Mouse (Mus musculus): ENCODE measurements around the gene Rflnb. TPM values are rescaled to one million over a fixed set of nuclear protein-coding genes. Genes with fewer than 3 reads are reported as not detected.
A peak's percentile ranks its signal among the peaks of the same experiment; 100 is the strongest.

Rflnb gene
- polyA plus RNA-seq, 2 experiments: 1.3 to 1.9 TPM

DNA sequence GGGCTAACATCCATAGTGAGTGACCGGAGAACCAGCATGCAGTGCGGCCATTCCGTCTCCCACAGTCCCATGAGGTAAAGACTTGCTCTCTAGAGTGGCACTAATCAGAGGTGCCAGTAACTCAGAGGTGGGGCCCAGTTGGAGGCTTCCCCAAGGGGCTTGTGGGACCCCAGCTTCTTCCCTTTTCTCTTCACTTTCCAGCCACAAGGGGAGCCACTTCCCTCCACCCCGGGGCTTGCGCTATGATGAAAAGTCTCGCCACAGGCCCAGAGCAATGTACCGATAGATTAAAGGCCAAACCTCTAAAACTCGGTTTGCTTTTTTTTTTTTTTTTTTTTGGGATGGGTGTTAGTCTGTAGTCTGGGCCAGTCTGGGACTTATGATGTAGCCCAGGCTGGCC is 35.7 kb downstream of the Rflnb start:
- Histone ChIP-seq H3K9me3 (ENCODE audit: control insufficient read depth, low read length) (no peaks in the 10 kb centered on the region), H3K4me3 (ENCODE audit: insufficient read depth in 1 of 2, low read depth in 2 of 2, low read length in 2 of 2) (no peak overlapping the region), H3K27me3 (ENCODE audit: control insufficient read depth, insufficient read depth, low read length) (no peaks in the 10 kb centered on the region), H3K4me2 (ENCODE audit: low read depth) (no peak overlapping the region), H3K4me1 (replicated peaks; ENCODE audit: control insufficient read depth in 2 of 2, insufficient read depth in 2 of 2, low read length in 1 of 2) (no peaks in the 10 kb centered on the region; a peak in 1 of 4 replicates), H3K36me3 (replicated peaks; ENCODE audit: control insufficient read depth, insufficient read depth, low read depth) (no peaks in the 10 kb centered on the region), H3K27ac (no peak overlapping the region), H3K9ac (replicated peaks) (no peak overlapping the region)
- TF ChIP-seq CTCF (IDR thresholded peaks at IDR 0.05; ENCODE audit: low read depth) (peak; percentile 13; the same call in 1 of the 2 replicates), EP300 (IDR thresholded peaks at IDR 0.05; ENCODE audit: low read depth) (no peak)
- WGBS (ENCODE audit: insufficient replicate concordance): 54% methylated on average over 8 of the region's 8 CpGs
- no peak for DNase-seq (ENCODE audit: low read depth in 3 of 3, low spot score in 3 of 3)
- ATAC-seq (ENCODE audit: insufficient read depth): no peak

- no peak overlapping the region for H3K9ac ChIP-seq (replicated peaks)
- no peaks in the 10 kb centered on the region for H3K27me3 ChIP-seq (ENCODE audit: control insufficient read depth, insufficient read depth, low read length)
- 64% methylated on average over 15 of the region's 15 CpGs for WGBS (ENCODE audit: insufficient replicate concordance)
- TF ChIP-seq CTCF (IDR thresholded peaks at IDR 0.05; ENCODE audit: low read depth) (peak; percentile 38; the same call in 1 of the 2 replicates), EP300 (IDR thresholded peaks at IDR 0.05; ENCODE audit: low read depth) (no peak)
- no peak overlapping the region for H3K27ac ChIP-seq
- no peaks in the 10 kb centered on the region; a peak in 1 of 4 replicates for H3K4me1 ChIP-seq (replicated peaks; ENCODE audit: control insufficient read depth in 2 of 2, insufficient read depth in 2 of 2, low read length in 1 of 2)
- no peaks in the 10 kb centered on the region for H3K36me3 ChIP-seq (replicated peaks; ENCODE audit: control insufficient read depth, insufficient read depth, low read depth)
- no peaks in the 10 kb centered on the region for H3K9me3 ChIP-seq (ENCODE audit: control insufficient read depth, low read length)
- ATAC-seq (ENCODE audit: insufficient read depth): no peak
- DNase-seq (ENCODE audit: low read depth in 3 of 3, low spot score in 3 of 3): no peak
- no peak overlapping the region for H3K4me2 ChIP-seq (ENCODE audit: low read depth)
- H3K4me3 ChIP-seq (ENCODE audit: insufficient read depth in 1 of 2, low read depth in 2 of 2, low read length in 2 of 2): no peak overlapping the region
These were observed 36.4 kb downstream of the Rflnb start for GRCm38 (mm10) chr11:75990965-75991835.

GRCm38 (mm10) chr11:75985948-75986347 is 41.6 kb downstream of the Rflnb start:
- no peak overlapping the region for H3K27ac ChIP-seq
- TF ChIP-seq EP300 (IDR thresholded peaks at IDR 0.05; ENCODE audit: low read depth): no peak
- no peak for TF ChIP-seq CTCF (IDR thresholded peaks at IDR 0.05; ENCODE audit: low read depth)
- WGBS (ENCODE audit: insufficient replicate concordance): 61% methylated on average over 7 of the region's 7 CpGs

DNA sequence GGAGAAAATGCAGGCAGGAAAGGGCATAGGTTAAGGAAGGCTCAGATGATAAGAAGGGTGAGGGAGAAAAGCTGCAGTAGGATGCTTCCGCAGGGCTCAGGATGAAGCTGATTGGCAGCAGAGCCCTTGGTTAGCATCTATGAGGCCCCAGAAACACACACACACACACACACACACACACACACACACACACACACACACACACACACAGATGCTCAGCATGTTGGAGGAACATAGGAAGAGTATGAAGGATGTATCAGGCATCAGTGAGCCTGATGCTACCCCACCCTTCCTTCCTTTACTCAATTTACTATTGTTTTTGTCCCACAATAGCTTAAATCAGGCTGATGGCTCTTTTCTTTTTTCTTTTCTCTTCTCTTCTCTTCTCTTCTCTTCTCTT is 43.0 kb downstream of the Rflnb start:
- DNase-seq (ENCODE audit: low read depth in 3 of 3, low spot score in 3 of 3): no peak
- Histone ChIP-seq H3K9me3 (ENCODE audit: control insufficient read depth, low read length) (no peaks in the 10 kb centered on the region), H3K36me3 (replicated peaks; ENCODE audit: control insufficient read depth, insufficient read depth, low read depth) (no peaks in the 10 kb centered on the region), H3K4me2 (ENCODE audit: low read depth) (no peak overlapping the region), H3K27ac (no peak overlapping the region), H3K9ac (replicated peaks) (no peak overlapping the region), H3K27me3 (ENCODE audit: control insufficient read depth, insufficient read depth, low read length) (no peaks in the 10 kb centered on the region), H3K4me3 (ENCODE audit: insufficient read depth in 1 of 2, low read depth in 2 of 2, low read length in 2 of 2) (no peak overlapping the region), H3K4me1 (replicated peaks; ENCODE audit: control insufficient read depth in 2 of 2, insufficient read depth in 2 of 2, low read length in 1 of 2) (no peaks in the 10 kb centered on the region)
- WGBS (ENCODE audit: insufficient replicate concordance): 50% methylated on average over 1 of the region's 1 CpGs
- TF ChIP-seq EP300 (IDR thresholded peaks at IDR 0.05; ENCODE audit: low read depth) (no peak), CTCF (IDR thresholded peaks at IDR 0.05; ENCODE audit: low read depth) (no peak)
- ATAC-seq (ENCODE audit: insufficient read depth): no peak

More at GRCm38 (mm10) chr11:75985948-75986347, 41.6 kb downstream of the Rflnb start:
- Histone ChIP-seq H3K27me3 (ENCODE audit: control insufficient read depth, insufficient read depth, low read length) (no peaks in the 10 kb centered on the region), H3K9ac (replicated peaks) (no peak overlapping the region), H3K4me1 (replicated peaks; ENCODE audit: control insufficient read depth in 2 of 2, insufficient read depth in 2 of 2, low read length in 1 of 2) (no peaks in the 10 kb centered on the region), H3K4me2 (ENCODE audit: low read depth) (no peak overlapping the region), H3K36me3 (replicated peaks; ENCODE audit: control insufficient read depth, insufficient read depth, low read depth) (no peaks in the 10 kb centered on the region), H3K4me3 (ENCODE audit: insufficient read depth in 1 of 2, low read depth in 2 of 2, low read length in 2 of 2) (no peak overlapping the region), H3K9me3 (ENCODE audit: control insufficient read depth, low read length) (no peaks in the 10 kb centered on the region)
- ATAC-seq (ENCODE audit: insufficient read depth) (no peak), DNase-seq (ENCODE audit: low read depth in 3 of 3, low spot score in 3 of 3) (no peak)

GRCm38 (mm10) chr11:75983194-75983593 is 44.4 kb downstream of the Rflnb start:
- no peak for DNase-seq (ENCODE audit: low read depth in 3 of 3, low spot score in 3 of 3)

More at GRCm38 (mm10) chr11:75983194-75983593, 44.4 kb downstream of the Rflnb start:
- Histone ChIP-seq H3K4me3 (ENCODE audit: insufficient read depth in 1 of 2, low read depth in 2 of 2, low read length in 2 of 2) (no peak overlapping the region), H3K27me3 (ENCODE audit: control insufficient read depth, insufficient read depth, low read length) (no peaks in the 10 kb centered on the region), H3K4me1 (replicated peaks; ENCODE audit: control insufficient read depth in 2 of 2, insufficient read depth in 2 of 2, low read length in 1 of 2) (no peaks in the 10 kb centered on the region), H3K27ac (no peak overlapping the region), H3K36me3 (replicated peaks; ENCODE audit: control insufficient read depth, insufficient read depth, low read depth) (no peaks in the 10 kb centered on the region), H3K9me3 (ENCODE audit: control insufficient read depth, low read length) (no peaks in the 10 kb centered on the region), H3K4me2 (ENCODE audit: low read depth) (no peak overlapping the region), H3K9ac (replicated peaks) (no peak overlapping the region)
- ATAC-seq (ENCODE audit: insufficient read depth): no peak
- TF ChIP-seq CTCF (IDR thresholded peaks at IDR 0.05; ENCODE audit: low read depth): peak; percentile 14; the same call in 1 of the 2 replicates
- TF ChIP-seq EP300 (IDR thresholded peaks at IDR 0.05; ENCODE audit: low read depth): no peak
- 37% methylated on average over 4 of the region's 4 CpGs for WGBS (ENCODE audit: insufficient replicate concordance)
